Mouse (Mus musculus): Measurements from ENCODE around the gene Manba. TPM values are rescaled to one million over a fixed set of nuclear protein-coding genes. Genes with fewer than 3 reads are reported as not detected.

Gene Manba
- polyA plus RNA-seq, 1 experiment, result 4.8 TPM

DNA sequence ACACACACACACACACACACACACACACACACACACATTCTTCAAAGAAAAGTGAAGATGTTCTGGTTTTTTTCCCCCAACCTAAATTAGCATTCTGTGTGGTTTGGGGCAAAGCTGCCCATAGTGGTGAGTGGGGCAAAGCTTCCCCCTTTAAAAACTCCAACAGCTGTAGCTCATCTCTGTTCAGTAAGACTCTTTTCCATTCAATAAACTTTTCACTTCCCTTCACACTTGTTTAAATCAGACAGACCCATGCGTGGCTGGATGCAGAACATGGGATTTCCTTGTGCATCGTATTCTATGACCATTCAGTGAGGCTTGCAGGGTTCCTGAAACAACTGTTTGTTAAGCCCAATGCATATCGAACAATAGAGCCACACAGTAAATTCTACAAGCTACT is 129.0 kb downstream of the Manba start:
- Histone ChIP-seq H3K4me2 (ENCODE audit: low read depth) (no peak overlapping the region), H3K36me3 (ENCODE audit: control insufficient read depth, insufficient read depth) (peaks cover 78% of the 10 kb centered on the region), H3K4me3 (no peak overlapping the region), H3K27me3 (ENCODE audit: control insufficient read depth, insufficient read depth, insufficient read length) (no peaks in the 10 kb centered on the region), H3K79me2 (ENCODE audit: control insufficient read depth, insufficient read depth) (no peaks in the 10 kb centered on the region), H3ac (ENCODE audit: control insufficient read depth, insufficient read length) (no peak overlapping the region)
- TF ChIP-seq TCF12 (IDR thresholded peaks at IDR 0.05; ENCODE audit: insufficient read depth, poor library complexity, severe bottlenecking) (no peak), REST (IDR thresholded peaks at IDR 0.05; ENCODE audit: insufficient read depth, insufficient read length) (no peak)

DNA sequence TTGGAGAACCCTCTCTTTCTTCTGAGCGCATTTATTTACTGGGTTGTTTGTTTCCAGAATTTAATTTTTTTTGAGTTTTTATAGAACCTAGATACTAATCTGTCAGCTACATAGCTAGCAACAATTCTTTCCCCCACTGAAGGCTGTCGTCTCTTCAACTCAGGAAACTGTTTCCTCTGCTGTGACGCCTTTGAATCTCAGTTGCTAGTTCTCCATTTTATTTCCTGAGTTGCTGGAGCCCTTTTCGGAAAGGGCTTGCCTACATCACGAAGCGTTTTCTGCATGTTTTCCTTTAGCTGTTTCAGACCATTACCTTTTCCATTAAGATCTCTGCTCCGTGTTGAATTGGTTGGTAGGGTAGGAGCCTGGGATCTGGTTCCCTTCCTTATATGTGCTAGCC is 131.3 kb downstream of the Manba start:
- no peaks in the 10 kb centered on the region for H3K79me2 ChIP-seq (ENCODE audit: control insufficient read depth, insufficient read depth)
- TF ChIP-seq POLR2AphosphoS2 (IDR thresholded peaks at IDR 0.05; ENCODE audit: insufficient read length, low read depth) (no peak), CEBPB (IDR thresholded peaks at IDR 0.05; ENCODE audit: insufficient read depth, poor library complexity, severe bottlenecking) (no peak), MAX (IDR thresholded peaks at IDR 0.05; ENCODE audit: low read depth) (no peak), E2F4 (IDR thresholded peaks at IDR 0.05; ENCODE audit: insufficient read depth) (no peak), SRF (IDR thresholded peaks at IDR 0.05; ENCODE audit: control insufficient read depth, insufficient read length, low read depth) (no peak), TCF12 (IDR thresholded peaks at IDR 0.05; ENCODE audit: insufficient read depth, poor library complexity, severe bottlenecking) (no peak), USF1 (IDR thresholded peaks at IDR 0.05; ENCODE audit: low read depth) (no peak), MYOG (IDR thresholded peaks at IDR 0.05; ENCODE audit: control insufficient read depth in 1 of 3, insufficient read depth in 1 of 3, insufficient read length in 2 of 3, low read depth in 2 of 3) (no peak), TCF3 (IDR thresholded peaks at IDR 0.05; ENCODE audit: insufficient read length, low read depth) (no peak), POLR2A (IDR thresholded peaks at IDR 0.05; ENCODE audit: insufficient read length, low read depth) (no peak), REST (IDR thresholded peaks at IDR 0.05; ENCODE audit: insufficient read depth, insufficient read length) (no peak), MYOD1 (IDR thresholded peaks at IDR 0.05; ENCODE audit: control insufficient read depth in 1 of 3, insufficient read length in 2 of 3, low read depth in 2 of 3) (no peak)
- no peak overlapping the region for H3K4me3 ChIP-seq
- H3K27me3 ChIP-seq (ENCODE audit: control insufficient read depth, insufficient read depth, insufficient read length), result no peaks in the 10 kb centered on the region
- H3ac ChIP-seq (ENCODE audit: control insufficient read depth, insufficient read length), result no peak overlapping the region
- peaks cover 83% of the 10 kb centered on the region for H3K36me3 ChIP-seq (ENCODE audit: control insufficient read depth, insufficient read depth)
- no peak overlapping the region for H3K4me2 ChIP-seq (ENCODE audit: low read depth)

Other genes starting within 250 kb of the Manba start
- gene Bdh2, start 204.4 kb upstream of the Manba start, polyA plus RNA-seq (2012; fragmentation: generic; extraction: Trizol), result 3.9 TPM
- 0.29 TPM for gene Slc9b2, start 177.9 kb upstream of the Manba start, polyA plus RNA-seq (2012; fragmentation: generic; extraction: Trizol)
- not detected for gene Slc9b1, start 137.6 kb upstream of the Manba start, polyA plus RNA-seq (2012; fragmentation: generic; extraction: Trizol)
- 10.8 TPM for gene Cisd2, start 61.7 kb upstream of the Manba start, polyA plus RNA-seq (2012; fragmentation: generic; extraction: Trizol)
- gene Ube2d3, start 47.5 kb upstream of the Manba start, polyA plus RNA-seq (2012; fragmentation: generic; extraction: Trizol), result 237 TPM
- gene Nfkb1, start 205.9 kb downstream of the Manba start, polyA plus RNA-seq (2012; fragmentation: generic; extraction: Trizol), result 35.3 TPM